In genomic region chr11:113290911-113291310, GRCm38 (mm10) we compare ENCODE assay signal across 17 mouse cellular contexts.
A peak's percentile ranks its signal among the peaks of the same experiment; 100 is the strongest.
DNase-seq lines count a peak whose midpoint lies in the region; TF ChIP-seq lines count a peak whose summit lies in the region.
"Had no signal": no experiment of that assay in that cellular context is flagged by ENCODE, and none has a peak within 500 bp of the region (broad histone marks: within the 10 kb centered on the region; RNA-seq: fewer than 3 reads in every experiment).

No protein-coding gene starts in this region.

- peak overlapping the region; percentile 46; the same call in 1 of the 2 replicates for H3K4me3 ChIP-seq in E14TG2a.4 (replicated peaks; ENCODE audit: low read length)
- H3K4me3 ChIP-seq in embryonic facial prominence, embryonic 10.5 days, result no peak overlapping the region
- 0 out of 2 replicates have a peak overlapping the region, but pooled peaks have one; percentile 8 for H3K4me3 ChIP-seq in small intestine, adult 2 months (ENCODE audit: low read depth, low read length)
- H3K4me3 ChIP-seq: forebrain, embryonic 13.5 days; hindbrain, embryonic 12.5 days; liver, embryonic 13.5 days; midbrain, embryonic 13.5 days; neural tube, embryonic 15.5 days had no signal

- no peak for DNase-seq in embryonic facial prominence, embryonic 10.5 days (ENCODE audit: low spot score)
- peak; percentile 47 for DNase-seq in kidney, adult 9 months
- no peak for DNase-seq in spleen, postnatal 4 days (ENCODE audit: low spot score in 2 of 2)
- no peak for DNase-seq in retina, postnatal 1 day
- DNase-seq in heart, adult 9 months (ENCODE audit: low spot score in 2 of 2), result no peak
- DNase-seq: B cell, adult 2 months; cerebellum, adult 9-11 months; gastrocnemius, postnatal 25 days; liver, embryonic 13.5 days; thymus, postnatal 25 days had no signal

- H3K9me3 ChIP-seq in E14TG2a.4 (ENCODE audit: low read length), result no peaks in the 10 kb centered on the region
- H3K9me3 ChIP-seq in embryonic facial prominence, embryonic 10.5 days, result no peaks in the 10 kb centered on the region
- H3K9me3 ChIP-seq: forebrain, embryonic 13.5 days; hindbrain, embryonic 12.5 days; liver, embryonic 13.5 days; midbrain, embryonic 13.5 days; neural tube, embryonic 15.5 days had no signal

- H3K27me3 ChIP-seq in E14TG2a.4 (ENCODE audit: insufficient read depth, low read length), result peaks cover 7% of the 10 kb centered on the region
- peaks cover 9% of the 10 kb centered on the region; the same call in 1 of the 2 replicates for H3K27me3 ChIP-seq in embryonic facial prominence, embryonic 10.5 days (replicated peaks; ENCODE audit: low read depth, poor library complexity, severe bottlenecking)
- no peaks in the 10 kb centered on the region for H3K27me3 ChIP-seq in small intestine, adult 2 months (ENCODE audit: control insufficient read depth, insufficient read depth, low read length)
- H3K27me3 ChIP-seq: forebrain, embryonic 13.5 days; liver, embryonic 13.5 days; neural tube, embryonic 15.5 days; Patski had no signal

- 70% methylated on average over 14 of the region's 14 CpGs for WGBS in embryonic facial prominence, embryonic 10.5 days
- 35% methylated on average over 14 of the region's 14 CpGs for WGBS in small intestine, adult 2 months

- no peaks in the 10 kb centered on the region for H3K36me3 ChIP-seq in E14TG2a.4 (ENCODE audit: insufficient read depth, low read length)
- no peaks in the 10 kb centered on the region for H3K36me3 ChIP-seq in embryonic facial prominence, embryonic 10.5 days (replicated peaks)
- H3K36me3 ChIP-seq in small intestine, adult 2 months (ENCODE audit: control insufficient read depth, insufficient read depth, low read length), result no peaks in the 10 kb centered on the region
- H3K36me3 ChIP-seq: hindbrain, embryonic 12.5 days; liver, embryonic 13.5 days; midbrain, embryonic 13.5 days; neural tube, embryonic 15.5 days had no signal

- no peak for TF ChIP-seq POLR2A in small intestine, adult 2 months (IDR thresholded peaks at IDR 0.05; ENCODE audit: low read depth, low read length)

- no peak for TF ChIP-seq CTCF in E14TG2a.4 (conservative IDR thresholded peaks at IDR 0.05; ENCODE audit: low read length)
- TF ChIP-seq CTCF in small intestine, adult 2 months (IDR thresholded peaks at IDR 0.05; ENCODE audit: extremely low read depth, insufficient read length, insufficient replicate concordance, low read depth, low read length), result no peak

- 0 out of 2 replicates have a peak overlapping the region, but pooled peaks have one; percentile 58 for H3K27ac ChIP-seq in embryonic facial prominence, embryonic 10.5 days (replicated peaks)
- H3K27ac ChIP-seq in small intestine, adult 2 months (ENCODE audit: insufficient read depth, low read depth, low read length), result peak overlapping the region; percentile 77
- H3K27ac ChIP-seq: liver, embryonic 13.5 days; midbrain, embryonic 13.5 days had no signal

- peaks cover 22% of the 10 kb centered on the region for H3K4me1 ChIP-seq in E14TG2a.4 (replicated peaks; ENCODE audit: low read depth, low read length)
- H3K4me1 ChIP-seq in embryonic facial prominence, embryonic 10.5 days, result peaks cover 50% of the 10 kb centered on the region
- H3K4me1 ChIP-seq in small intestine, adult 2 months (ENCODE audit: control insufficient read depth, insufficient read depth, insufficient read length, low read length), result peaks cover 26% of the 10 kb centered on the region
